Mouse (Mus musculus) intestine, postnatal 0 days (tissue): ENCODE measurements around the gene Lcn8. TPM values are rescaled to one million over a fixed set of nuclear protein-coding genes. Genes with fewer than 3 reads are reported as not detected.
A peak's percentile ranks its signal among the peaks of the same experiment; 100 is the strongest.

ENCODE experiments used
- ATAC-seq: fragments of 200-750 bp; cut with Nextera tagmentation; 2 replicates; pipeline ENCODE4 v1.8.0; 2017; ENCODE audit warnings: mild to moderate bottlenecking, moderate TSS enrichment, moderate library complexity
- H3K27ac ChIP-seq: fragments of 300-500 bp; sonication (generic); 2 replicates; pipeline ENCODE4 v1.5.1; 2014; ENCODE audit warnings: mild to moderate bottlenecking, low read depth, low read length, moderate library complexity
- H3K27me3 ChIP-seq: fragments of 300-500 bp; sonication (generic); replicated peaks from 2 replicates; pipeline ENCODE4 v1.6.1; 2014; ENCODE audit warnings: low read length, mixed read lengths; ENCODE audit not compliant: control insufficient read depth, insufficient read depth
- H3K36me3 ChIP-seq: fragments of 300-500 bp; sonication (generic); 2 replicates; pipeline ENCODE4 v1.6.1; 2014; ENCODE audit warnings: mild to moderate bottlenecking, moderate library complexity; ENCODE audit not compliant: control insufficient read depth, insufficient read depth
- H3K4me1 ChIP-seq: fragments of 300-500 bp; sonication (generic); replicated peaks from 2 replicates; pipeline ENCODE4 v1.6.1; 2014; ENCODE audit warnings: antibody characterized with exemption, low read length, mixed read lengths; ENCODE audit not compliant: control insufficient read depth, insufficient read depth
- H3K4me2 ChIP-seq: fragments of 300-500 bp; sonication (generic); replicated peaks from 2 replicates; pipeline ENCODE4 v1.6.1; 2014; ENCODE audit warnings: low read depth, mild to moderate bottlenecking, moderate library complexity
- H3K4me3 ChIP-seq: fragments of 300-500 bp; sonication (generic); 2 replicates; pipeline ENCODE4 v1.5.1; 2014; ENCODE audit warnings: low read depth, low read length
- H3K9ac ChIP-seq: fragments of 300-500 bp; sonication (generic); 2 replicates; pipeline ENCODE4 v1.6.1; 2014; ENCODE audit warnings: mild to moderate bottlenecking, low read depth, low read length
- H3K9me3 ChIP-seq: fragments of 300-500 bp; sonication (generic); 2 replicates; pipeline ENCODE4 v1.6.1; 2016; ENCODE audit warnings: mixed run types; ENCODE audit not compliant: control insufficient read depth
- CTCF ChIP-seq: sonication (generic); IDR thresholded peaks from 2 replicates; pipeline ENCODE4 v1.5.1; 2016; ENCODE audit warnings: low read depth, mild to moderate bottlenecking, control low read depth, antibody characterized with exemption, moderate library complexity
- WGBS: fragments of 180-500 bp; shearing (Covaris S2); extraction: QIAGEN DNeasy Blood & Tissue Kit; methylation state at CpG from one replicate; pipeline ENCODE4 v1.1.7; 2014; 5-methylcytosine and 5-hydroxymethylcytosine counted together
- polyA plus RNA-seq: library from polyadenylated mRNA; unstranded; fragments of >200 nt; fragmentation: Nextera tagmentation; extraction: Ambion mirVana; gene quantifications from 2 replicates; pipeline ENCODE4 v1.2.1, GENCODE M21; 2015

Gene Lcn8
- polyA plus RNA-seq, 1 experiment from 2014 or later = not detected

DNA sequence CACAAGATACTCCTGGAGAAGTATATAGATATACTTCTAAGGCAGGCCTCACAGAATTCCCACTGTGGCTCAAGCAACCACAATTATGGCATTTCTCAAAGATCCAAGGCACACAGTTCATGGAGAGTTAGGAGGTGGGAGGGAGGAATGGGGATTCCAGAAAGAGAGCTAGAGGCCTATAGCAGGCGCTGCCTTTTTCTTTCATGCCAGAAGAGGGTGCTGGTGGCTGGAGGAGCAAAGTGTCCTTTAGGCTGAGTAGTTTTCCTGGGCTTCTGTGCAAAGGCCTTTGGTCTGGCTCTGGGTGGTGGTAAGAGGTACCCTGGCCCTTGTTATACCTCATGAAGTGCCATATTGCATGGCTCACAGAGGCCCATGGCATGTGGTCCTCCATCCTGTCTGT is 18.9 kb upstream of the Lcn8 start:
- Histone ChIP-seq H3K36me3 (no peaks in the 10 kb centered on the region), H3K27me3 (no peaks in the 10 kb centered on the region), H3K4me1 (no peaks in the 10 kb centered on the region), H3K27ac (no peak overlapping the region), H3K9ac (no peak overlapping the region), H3K9me3 (no peaks in the 10 kb centered on the region), H3K4me2 (no peak overlapping the region), H3K4me3 (no peak overlapping the region)
- TF ChIP-seq CTCF = peak; percentile 43
- ATAC-seq = no peak
- 53% methylated on average over 1 of the region's 1 CpGs for WGBS

DNA sequence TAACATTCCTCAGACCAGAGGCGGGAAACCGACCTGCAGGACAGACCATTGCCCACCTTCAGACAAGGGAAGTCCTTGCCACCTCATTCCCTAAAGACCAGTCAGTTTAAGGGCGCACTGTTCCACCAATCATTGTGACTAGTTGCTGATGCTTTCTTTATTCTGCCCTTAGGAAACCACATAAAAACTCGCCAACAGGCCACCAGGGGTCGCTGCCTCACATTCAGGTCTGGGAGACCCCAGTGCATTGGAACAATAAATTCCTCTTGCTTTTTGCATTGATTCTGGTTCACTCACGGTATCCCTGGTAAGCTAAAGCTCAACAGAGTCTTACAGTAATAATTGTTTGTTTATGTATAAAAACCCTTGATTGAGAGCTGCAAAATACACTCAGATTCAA is 13.0 kb upstream of the Lcn8 start:
- Histone ChIP-seq H3K4me3 (no peak overlapping the region), H3K27ac (no peak overlapping the region), H3K9ac (no peak overlapping the region), H3K4me1 (no peaks in the 10 kb centered on the region), H3K27me3 (no peaks in the 10 kb centered on the region), H3K36me3 (no peaks in the 10 kb centered on the region), H3K4me2 (no peak overlapping the region), H3K9me3 (no peaks in the 10 kb centered on the region)
- no peak for ATAC-seq
- WGBS = 18% methylated on average over 6 of the region's 6 CpGs
- peak; percentile 73 for TF ChIP-seq CTCF

DNA sequence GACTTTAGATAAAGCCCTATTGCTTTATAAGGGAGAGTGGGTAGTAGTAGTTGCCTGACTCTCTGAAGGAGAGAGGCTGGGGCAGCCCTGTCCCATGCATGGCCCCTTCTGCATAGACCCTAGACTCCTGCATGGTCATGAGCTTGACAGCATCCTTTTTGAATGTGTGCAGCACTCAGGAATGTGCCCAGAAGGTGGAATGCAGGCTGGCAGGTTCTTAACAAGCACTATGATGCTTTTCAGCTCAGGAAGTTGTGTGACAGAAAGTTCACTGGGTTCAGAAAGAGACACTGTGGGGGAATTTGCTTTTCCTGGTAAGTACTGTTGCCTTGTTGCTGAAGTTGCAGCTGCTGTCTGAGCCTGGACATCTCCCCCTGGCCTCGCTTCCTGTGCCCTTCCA is 1.6 kb downstream of the Lcn8 start:
- no peak overlapping the region for H3K4me2 ChIP-seq
- ATAC-seq = no peak
- H3K4me1 ChIP-seq = no peaks in the 10 kb centered on the region
- WGBS = 58% methylated on average over 1 of the region's 1 CpGs
- no peaks in the 10 kb centered on the region for H3K36me3 ChIP-seq
- no peak overlapping the region for H3K27ac ChIP-seq
- no peaks in the 10 kb centered on the region for H3K27me3 ChIP-seq
- no peaks in the 10 kb centered on the region for H3K9me3 ChIP-seq
- no peak overlapping the region for H3K9ac ChIP-seq
- no peak for TF ChIP-seq CTCF
- H3K4me3 ChIP-seq = no peak overlapping the region

DNA sequence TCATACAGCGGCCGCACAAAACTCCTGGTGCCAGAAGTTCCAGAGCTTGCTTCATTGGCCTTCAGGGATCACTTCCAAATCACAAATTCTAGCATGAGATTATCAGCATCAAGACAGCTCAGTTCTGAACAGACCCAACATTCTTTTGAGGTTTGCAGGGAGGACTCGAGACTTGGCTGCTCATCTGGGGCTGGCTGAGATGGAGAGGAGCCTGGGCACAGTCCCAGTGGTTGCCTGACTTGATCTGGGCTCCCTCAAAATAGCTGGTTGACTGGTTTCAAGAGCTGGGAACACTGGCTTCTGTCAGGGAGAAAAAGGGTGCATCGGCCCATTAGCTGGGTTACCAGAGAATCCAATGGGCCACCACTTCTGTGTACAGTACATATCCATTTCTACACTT is 3.8 kb downstream of the Lcn8 start:
- no peak for ATAC-seq
- no peaks in the 10 kb centered on the region for H3K9me3 ChIP-seq
- WGBS = 75% methylated on average over 4 of the region's 4 CpGs

DNA sequence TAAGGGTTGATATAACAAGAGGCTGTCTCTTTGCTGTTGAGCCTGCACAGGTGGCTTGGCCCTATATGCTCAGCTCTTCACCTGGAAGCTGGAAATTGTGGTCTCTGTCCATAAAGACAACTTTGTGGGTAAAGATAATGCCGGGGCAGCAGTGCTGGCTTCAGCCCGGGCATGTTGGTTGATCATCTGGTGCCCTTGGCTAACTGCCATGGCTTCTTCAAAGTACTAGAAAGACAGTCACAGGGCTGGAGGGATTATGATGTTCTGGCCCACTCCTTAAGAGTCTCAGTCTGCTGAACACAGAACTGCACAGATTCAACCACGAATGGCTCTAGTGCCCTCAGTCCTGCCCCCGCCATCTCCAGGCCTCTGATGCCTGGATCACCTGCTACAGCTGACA is 4.3 kb downstream of the Lcn8 start:
- no peaks in the 10 kb centered on the region for H3K27me3 ChIP-seq
- H3K36me3 ChIP-seq = no peaks in the 10 kb centered on the region
- H3K27ac ChIP-seq = no peak overlapping the region
- no peak overlapping the region for H3K4me3 ChIP-seq
- no peak for ATAC-seq
- no peak overlapping the region for H3K4me2 ChIP-seq
- H3K9me3 ChIP-seq = no peaks in the 10 kb centered on the region
- 77% methylated on average over 4 of the region's 4 CpGs for WGBS
- TF ChIP-seq CTCF = no peak
- H3K9ac ChIP-seq = no peak overlapping the region
- H3K4me1 ChIP-seq = no peaks in the 10 kb centered on the region

More for the DNA sequence above, 3.8 kb downstream of the Lcn8 start:
- Histone ChIP-seq H3K4me3 (no peak overlapping the region), H3K27me3 (no peaks in the 10 kb centered on the region), H3K27ac (no peak overlapping the region), H3K9ac (no peak overlapping the region), H3K4me2 (no peak overlapping the region), H3K4me1 (no peaks in the 10 kb centered on the region), H3K36me3 (no peaks in the 10 kb centered on the region)
- no peak for TF ChIP-seq CTCF

DNA sequence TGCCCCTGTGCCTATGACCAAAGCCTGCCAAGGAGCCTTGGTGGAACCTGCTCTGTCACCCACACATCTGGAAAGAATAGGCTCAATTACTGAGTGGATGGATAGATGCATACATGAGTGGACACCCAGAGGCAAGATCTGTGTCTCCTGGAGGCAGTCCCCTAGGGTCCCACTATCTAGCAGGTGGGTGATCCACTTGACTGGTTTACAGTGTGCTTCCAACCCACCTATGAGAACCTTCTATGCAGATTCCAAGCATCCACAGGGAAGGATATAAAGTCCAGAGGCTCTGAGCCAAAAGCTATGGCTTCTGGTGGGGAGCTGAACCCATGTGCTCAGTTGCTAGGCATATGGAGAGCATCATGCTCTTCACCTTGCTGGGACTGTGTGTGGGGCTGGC is 4.7 kb downstream of the Lcn8 start, which contains the start of gene Lcn5:
Lcn5 (plus strand) TSS at position 301 of the 400 bp plus-strand sequence.
- Histone ChIP-seq H3K4me2 (no peak within 1 kb of the TSS), H3K9me3 (no peaks in the 10 kb centered on the region), H3K27ac (no peak within 1 kb of the TSS), H3K9ac (no peak within 1 kb of the TSS), H3K27me3 (no peaks in the 10 kb centered on the region), H3K36me3 (no peaks in the 10 kb centered on the region), H3K4me1 (no peaks in the 10 kb centered on the region), H3K4me3 (no peak within 1 kb of the TSS)
- no peak for ATAC-seq
- TF ChIP-seq CTCF = no peak

DNA sequence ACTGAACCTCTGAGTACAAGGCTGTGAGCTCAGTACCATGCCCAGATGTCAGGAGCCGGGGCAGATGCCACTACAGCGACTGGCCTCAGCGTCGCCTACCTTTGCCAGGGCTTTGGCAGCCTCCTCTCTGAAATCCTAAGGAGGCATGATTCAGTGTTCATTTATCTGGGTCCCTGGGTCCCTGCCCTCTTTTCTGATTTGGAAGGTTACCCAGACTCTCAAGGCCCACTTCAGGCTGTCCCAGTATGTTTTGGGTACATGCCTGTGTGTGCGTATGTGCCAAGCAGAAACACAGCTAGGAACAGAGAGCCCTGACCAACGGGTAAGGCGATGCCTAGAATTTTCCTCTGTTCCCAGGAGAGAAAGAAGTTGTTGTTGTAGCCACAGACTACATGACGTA is 7.4 kb downstream of the Lcn8 start:
- H3K9ac ChIP-seq = no peak overlapping the region
- H3K27ac ChIP-seq = no peak overlapping the region
- ATAC-seq = no peak

More for the DNA sequence above, 7.4 kb downstream of the Lcn8 start:
- 87% methylated on average over 8 of the region's 8 CpGs for WGBS
- Histone ChIP-seq H3K9me3 (no peaks in the 10 kb centered on the region), H3K4me3 (no peak overlapping the region), H3K36me3 (no peaks in the 10 kb centered on the region), H3K27me3 (no peaks in the 10 kb centered on the region), H3K4me2 (no peak overlapping the region), H3K4me1 (no peaks in the 10 kb centered on the region)
- TF ChIP-seq CTCF = no peak
